Mouse (Mus musculus) kidney, adult 2 months (tissue): Measurements from ENCODE around the gene Lsm10. TPM values are rescaled to one million over a fixed set of nuclear protein-coding genes. Genes with fewer than 3 reads are reported as not detected.

ENCODE experiments used
- DNase-seq: peaks from one replicate; pipeline ENCODE4 v3.0.0; 2021
- H3K27ac ChIP-seq: fragments of 200-500 bp; 2 replicates; pipeline ENCODE4 v1.5.1; 2012; ENCODE audit warnings: low read depth, low read length, control low read depth, inconsistent platforms; ENCODE audit not compliant: insufficient read depth
- H3K27me3 ChIP-seq: fragments of 200-500 bp; replicated peaks from 2 replicates; pipeline ENCODE4 v1.6.1; 2012; ENCODE audit warnings: mild to moderate bottlenecking, moderate library complexity, low read length, inconsistent platforms; ENCODE audit not compliant: control insufficient read depth, insufficient read depth
- H3K36me3 ChIP-seq: fragments of 200-500 bp; 2 replicates; pipeline ENCODE4 v1.6.1; 2012; ENCODE audit warnings: mild to moderate bottlenecking, moderate library complexity, low read length, inconsistent platforms; ENCODE audit not compliant: control insufficient read depth, insufficient read depth
- H3K4me1 ChIP-seq: fragments of 200-500 bp; 2 replicates; pipeline ENCODE4 v1.6.1; 2011; ENCODE audit warnings: low read length; ENCODE audit not compliant: control insufficient read depth, insufficient read depth
- H3K4me3 ChIP-seq: fragments of 200-500 bp; 2 replicates; pipeline ENCODE4 v1.5.1; 2011; ENCODE audit warnings: mild to moderate bottlenecking, low read depth, low read length, control low read depth; ENCODE audit not compliant: insufficient read depth
- CTCF ChIP-seq: fragments of 200-500 bp; conservative IDR thresholded peaks from 2 replicates; pipeline ENCODE4 v1.5.1; 2011; ENCODE audit warnings: low read depth, mild to moderate bottlenecking, control low read depth, low read length, moderate library complexity, mixed read lengths; ENCODE audit not compliant: insufficient read depth, insufficient read length
- POLR2A ChIP-seq: fragments of 200-500 bp; IDR thresholded peaks from one replicate; pipeline ENCODE4 v1.6.1; 2011; ENCODE audit warnings: low read depth, low read length, control low read depth
- WGBS: fragments of 180-500 bp; shearing (Covaris S2); methylation state at CpG from one replicate; pipeline ENCODE4 v1.1.7; 2018; 5-methylcytosine and 5-hydroxymethylcytosine counted together
- polyA plus RNA-seq: library from polyadenylated mRNA; depleted of rRNA; stranded (reverse); fragments of >200 nt; gene quantifications from 2 replicates; pipeline ENCODE4 v1.2.3, GENCODE M21; 2012; rRNA removed

The Lsm10 gene
- polyA plus RNA-seq, result 36.5 TPM in 2 replicates

GRCm38 (mm10) chr4:126096464-126097111 lies at the start of gene Lsm10:
TSS of gene Lsm10 (plus strand) at chr4:126096623.
- TF ChIP-seq POLR2A (peak; percentile 62), CTCF (no peak)
- peak; percentile 98 for DNase-seq
- no peaks in the 10 kb centered on the region for H3K36me3 ChIP-seq
- peaks cover 3% of the 10 kb centered on the region; the same call in 1 of the 2 replicates for H3K4me1 ChIP-seq
- no peaks in the 10 kb centered on the region for H3K27me3 ChIP-seq
- H3K27ac ChIP-seq, result peak within 1 kb of the TSS; percentile 81
- peak within 1 kb of the TSS; percentile 86 for H3K4me3 ChIP-seq
- WGBS, result 2% methylated on average over 37 of the region's 37 CpGs

DNA sequence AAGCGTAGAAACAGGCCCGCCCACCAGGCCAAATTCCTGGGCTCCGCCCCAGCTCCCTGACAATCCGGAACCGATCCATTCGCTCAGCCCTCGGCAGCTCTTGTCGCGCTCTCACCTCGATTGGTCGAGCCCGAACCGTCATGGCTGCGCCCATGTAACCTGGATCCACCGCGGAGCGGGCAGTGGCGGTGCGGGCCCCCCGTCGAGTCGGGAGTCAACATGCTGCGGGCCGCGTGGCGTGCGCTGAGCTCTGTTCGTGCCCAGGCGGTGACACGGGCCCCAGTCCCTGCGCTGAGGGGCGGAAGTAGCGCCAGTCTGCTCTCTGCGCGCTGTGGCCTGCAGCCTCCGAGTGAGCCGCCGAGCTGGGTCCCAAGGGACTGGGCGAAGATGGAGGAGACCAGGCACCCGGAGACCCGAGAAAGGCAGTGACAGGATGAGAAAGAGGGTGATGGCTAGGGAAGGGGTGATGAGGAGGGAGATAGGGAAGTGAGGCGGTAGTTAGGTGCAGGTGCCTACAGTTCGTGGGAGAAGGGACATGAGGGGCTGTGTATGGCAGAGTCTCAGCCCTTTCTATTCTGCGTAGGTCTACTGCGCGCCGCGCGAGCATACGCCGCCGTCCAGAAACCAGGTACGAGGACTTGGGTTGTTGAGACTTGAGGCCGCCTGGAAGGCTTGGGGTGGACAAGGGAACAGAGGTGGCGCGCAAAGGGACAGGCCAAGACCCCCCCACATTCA lies 49.4 kb upstream of the Lsm10 start, which contains the start of gene Mrps15:
Gene Mrps15 (plus strand): TSS at position 75 of the 735 bp plus-strand sequence.
- Histone ChIP-seq H3K4me3 (peak within 1 kb of the TSS; percentile 68), H3K36me3 (no peaks in the 10 kb centered on the region), H3K27me3 (no peaks in the 10 kb centered on the region), H3K27ac (peak within 1 kb of the TSS; percentile 51), H3K4me1 (peaks cover 7% of the 10 kb centered on the region; the same call in 1 of the 2 replicates)
- under 1% methylated on average over 56 of the region's 56 CpGs for WGBS
- DNase-seq, result peak; percentile 92
- TF ChIP-seq POLR2A (peak; percentile 54), CTCF (no peak)

GRCm38 (mm10) chr4:126051617-126052016 lies 44.8 kb upstream of the Lsm10 start:
- DNase-seq, result no peak
- no peak for TF ChIP-seq POLR2A
- TF ChIP-seq CTCF, result no peak
- H3K4me3 ChIP-seq, result no peak overlapping the region
- peaks cover 7% of the 10 kb centered on the region; the same call in 1 of the 2 replicates for H3K4me1 ChIP-seq
- no peaks in the 10 kb centered on the region for H3K27me3 ChIP-seq
- no peak overlapping the region for H3K27ac ChIP-seq
- no peaks in the 10 kb centered on the region for H3K36me3 ChIP-seq
- 69% methylated on average over 7 of the region's 7 CpGs for WGBS

- TF ChIP-seq CTCF, result no peak
- no peak for TF ChIP-seq POLR2A
- Histone ChIP-seq H3K36me3 (no peaks in the 10 kb centered on the region), H3K4me3 (peak overlapping the region; percentile 72), H3K27ac (no peak overlapping the region), H3K27me3 (no peaks in the 10 kb centered on the region), H3K4me1 (peaks cover 4% of the 10 kb centered on the region; the same call in 1 of the 2 replicates)
- 11% methylated on average over 19 of the region's 19 CpGs for WGBS
- DNase-seq, result no peak
Observed at GRCm38 (mm10) chr4:126057207-126058133, 39.0 kb upstream of the Lsm10 start.

GRCm38 (mm10) chr4:126058134-126058996 lies 38.1 kb upstream of the Lsm10 start, which contains the start of gene Oscp1:
TSS of gene Oscp1 (plus strand) at chr4:126058565.
- peak; percentile 96 for DNase-seq
- no peaks in the 10 kb centered on the region for H3K36me3 ChIP-seq
- no peak for TF ChIP-seq POLR2A
- TF ChIP-seq CTCF, result no peak
- WGBS, result under 1% methylated on average over 57 of the region's 57 CpGs
- H3K27ac ChIP-seq, result no peak within 1 kb of the TSS
- H3K27me3 ChIP-seq, result no peaks in the 10 kb centered on the region
- peak within 1 kb of the TSS; percentile 72 for H3K4me3 ChIP-seq
- peaks cover 4% of the 10 kb centered on the region; the same call in 1 of the 2 replicates for H3K4me1 ChIP-seq

DNA sequence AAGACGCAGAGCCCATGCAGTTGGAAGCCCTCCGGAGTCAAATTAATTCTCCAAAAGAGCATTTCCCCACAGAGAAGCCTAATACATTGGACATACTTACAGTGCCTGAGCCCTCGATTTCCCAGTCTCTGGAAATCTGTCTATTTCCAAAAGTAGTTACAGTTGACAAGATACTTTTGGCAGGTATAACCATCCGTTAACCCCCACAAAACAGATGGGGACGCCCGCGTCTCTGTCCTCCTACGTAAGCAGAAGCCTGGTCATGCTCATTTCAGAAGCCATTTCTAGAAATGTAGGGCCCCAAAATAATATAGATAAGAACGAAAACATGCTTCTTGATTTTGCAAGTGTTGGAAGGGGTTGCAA lies 37.4 kb upstream of the Lsm10 start:
- no peak overlapping the region for H3K27ac ChIP-seq
- peaks cover 4% of the 10 kb centered on the region; the same call in 1 of the 2 replicates for H3K4me1 ChIP-seq
- no peaks in the 10 kb centered on the region for H3K36me3 ChIP-seq
- H3K4me3 ChIP-seq, result peak overlapping the region; percentile 72
- DNase-seq, result no peak
- no peaks in the 10 kb centered on the region for H3K27me3 ChIP-seq
- TF ChIP-seq POLR2A (no peak), CTCF (no peak)
- WGBS, result 32% methylated on average over 9 of the region's 9 CpGs
